Mouse (Mus musculus): ENCODE measurements at regions not wholly inside any gene's neighbourhood (a gene's known extent, or its start where the extent isn't known, plus 50 kb on each side); places are given as distances from the start of the nearest gene placed in this dataset.

GRCm38 (mm10) chr12:27507523-27508225 lies 165.3 kb upstream of the Sox11 start:
- no peak for TF ChIP-seq POLR2A (IDR thresholded peaks at IDR 0.05; ENCODE audit: borderline replicate concordance, extremely low read depth, insufficient read depth, insufficient read length, poor library complexity, severe bottlenecking)
- no peak for TF ChIP-seq CTCF (IDR thresholded peaks at IDR 0.05; ENCODE audit: borderline replicate concordance, extremely low read depth, insufficient read depth, insufficient read length)
